Mouse (Mus musculus): Measurements from ENCODE around the gene Olfr92.

Gene Olfr92

GRCm38 (mm10) chr17:37061435-37061834 lies 58.5 kb downstream of the Olfr92 start:
- DNase-seq: no peak
